Mouse (Mus musculus) right cerebral cortex, postnatal 14 days (tissue): Measurements from ENCODE around the gene Sync.

Experiments
- DNase-seq: peaks from one replicate; pipeline ENCODE4 v3.0.0; 2022

The Sync gene

GRCm38 (mm10) chr4:129287472-129287981 lies at the start of gene Sync:
Gene Sync (plus strand): TSS chr4:129287617.
- DNase-seq, result no peak

DNA sequence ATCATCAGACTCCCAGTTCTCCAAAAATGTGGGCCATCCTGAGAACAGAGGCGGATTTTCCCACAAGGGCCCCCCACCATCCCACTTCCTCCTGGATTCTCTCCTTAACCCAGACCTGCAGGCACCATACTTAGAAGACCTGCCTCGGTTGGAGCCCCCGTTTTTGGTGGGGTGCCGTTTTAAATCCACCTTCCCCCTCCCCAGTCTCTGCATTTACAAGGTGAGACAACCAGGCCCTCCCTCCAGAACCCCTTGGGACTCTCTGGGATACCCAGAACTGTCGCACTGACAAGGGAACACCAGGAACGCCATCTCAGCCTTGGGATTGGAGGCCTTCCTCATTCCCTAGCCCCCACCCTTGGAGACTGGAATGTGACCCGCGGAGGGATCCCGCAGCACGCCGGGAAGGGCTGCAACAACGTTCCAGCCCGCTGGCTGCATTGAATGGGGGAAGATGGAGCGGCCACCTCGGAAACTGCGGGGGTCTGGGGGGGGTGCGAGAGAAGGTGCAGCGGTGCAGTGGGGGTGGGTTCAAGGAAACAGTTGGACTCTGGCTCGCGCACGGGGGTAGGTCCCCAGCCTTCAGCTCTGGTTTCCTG lies 49.5 kb upstream of the Sync start:
- DNase-seq, result peak; percentile 42

GRCm38 (mm10) chr4:129238579-129239016 lies 48.8 kb upstream of the Sync start:
- DNase-seq, result no peak

- peak; percentile 75 for DNase-seq
Measured at GRCm38 (mm10) chr4:129239075-129239474, 48.3 kb upstream of the Sync start.

DNA sequence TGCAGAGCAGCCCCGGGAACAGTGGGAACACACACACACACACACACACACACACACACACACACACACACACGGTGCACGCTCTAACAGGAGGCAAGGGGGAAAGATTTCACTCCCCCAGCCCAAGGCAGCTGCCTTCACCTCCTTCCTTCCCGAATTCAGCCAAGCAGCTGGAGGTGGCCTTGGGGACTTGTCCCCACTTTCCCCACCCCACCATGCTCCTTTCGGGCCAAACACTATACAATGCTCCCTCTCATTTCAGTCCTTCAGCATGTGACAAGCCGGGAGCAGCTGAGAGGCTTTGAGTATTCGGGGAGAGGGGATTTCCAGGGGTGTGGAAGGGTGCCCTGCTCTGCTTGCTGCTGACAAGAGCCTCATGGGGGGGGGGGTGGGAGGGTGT lies 45.5 kb upstream of the Sync start:
- no peak for DNase-seq

GRCm38 (mm10) chr4:129242327-129242726 lies 45.1 kb upstream of the Sync start:
- DNase-seq, result no peak

DNA sequence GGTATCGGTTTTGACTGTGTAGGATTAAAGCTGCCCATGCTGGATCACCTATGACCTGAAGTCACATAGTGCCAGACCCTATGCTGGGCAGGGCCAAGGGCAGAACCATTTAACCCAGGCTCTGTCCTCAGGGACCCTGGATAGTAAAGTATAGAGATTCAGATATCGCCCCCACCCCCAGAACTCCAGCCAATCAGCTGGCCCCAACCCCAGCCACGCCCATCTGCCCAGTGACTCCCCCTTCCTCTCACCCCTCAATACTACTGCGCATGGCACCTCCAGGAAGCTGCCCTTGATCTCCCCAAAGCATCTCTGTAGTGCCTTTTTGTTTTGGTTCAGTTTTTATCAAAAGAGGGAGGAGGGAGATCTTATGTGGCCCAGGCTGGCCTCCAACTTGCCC lies 44.7 kb upstream of the Sync start:
- DNase-seq, result no peak

DNA sequence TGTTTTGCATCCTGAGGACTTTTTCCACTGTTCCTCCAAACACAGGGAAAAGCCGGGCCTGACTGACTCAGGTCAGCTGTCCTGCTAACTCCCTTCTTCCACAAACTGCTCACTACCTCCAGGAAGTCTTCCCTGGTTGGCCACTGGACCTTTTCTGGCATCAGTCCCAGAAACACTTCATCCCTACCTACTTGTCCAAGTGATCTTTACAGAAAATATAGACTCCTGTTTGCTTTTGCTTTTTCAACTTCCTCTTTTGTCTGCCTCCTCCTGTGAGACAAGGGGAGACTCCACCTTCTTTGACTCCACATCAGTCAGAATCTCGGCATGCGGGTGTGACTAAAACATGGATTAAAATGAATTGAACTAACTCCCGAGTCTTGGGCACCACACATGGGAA lies 42.6 kb upstream of the Sync start:
- DNase-seq, result no peak

GRCm38 (mm10) chr4:129246360-129247301 lies 40.8 kb upstream of the Sync start:
- DNase-seq, result no peak

DNA sequence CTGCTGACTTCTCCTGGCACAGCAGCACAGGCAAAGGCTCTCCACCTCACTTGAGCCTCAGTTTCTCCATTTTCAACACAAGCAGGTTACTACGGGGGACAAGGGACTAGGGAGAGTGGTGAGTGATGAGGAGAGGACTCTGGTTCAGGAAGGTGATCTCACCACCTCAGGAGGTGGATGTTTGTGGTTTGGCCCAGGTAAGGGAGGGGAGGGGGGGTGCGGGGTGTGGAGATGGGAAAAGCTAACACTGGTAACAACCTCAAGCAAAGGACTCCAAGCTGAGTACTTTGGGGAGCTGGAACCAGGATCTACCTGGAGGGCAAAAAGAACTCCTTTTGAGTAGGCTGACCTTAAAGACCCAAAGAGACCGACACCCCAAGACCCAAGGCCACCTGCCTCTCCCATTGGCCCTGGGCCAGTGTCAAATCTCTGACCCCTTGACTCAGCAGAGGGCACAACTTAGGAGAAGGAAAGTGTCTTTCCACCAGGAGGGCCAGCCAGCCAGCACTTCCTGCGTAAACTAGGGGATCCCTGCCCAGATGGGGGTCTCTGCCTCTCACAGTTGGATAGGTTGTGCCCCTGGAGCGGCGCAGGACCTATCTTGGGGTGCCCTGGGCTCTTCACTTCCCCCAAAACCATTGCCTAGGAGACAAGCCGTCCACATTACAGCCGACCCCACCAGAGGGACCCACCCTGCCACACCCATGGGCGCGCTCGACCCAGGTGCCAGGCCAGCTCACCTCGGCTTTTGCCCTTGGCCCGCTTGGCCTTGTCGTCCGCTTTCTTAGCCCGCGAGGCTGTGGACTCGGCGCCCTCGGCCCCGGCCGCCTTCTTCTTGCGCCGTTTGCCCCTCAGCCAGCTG lies 39.8 kb upstream of the Sync start:
- no peak for DNase-seq

DNA sequence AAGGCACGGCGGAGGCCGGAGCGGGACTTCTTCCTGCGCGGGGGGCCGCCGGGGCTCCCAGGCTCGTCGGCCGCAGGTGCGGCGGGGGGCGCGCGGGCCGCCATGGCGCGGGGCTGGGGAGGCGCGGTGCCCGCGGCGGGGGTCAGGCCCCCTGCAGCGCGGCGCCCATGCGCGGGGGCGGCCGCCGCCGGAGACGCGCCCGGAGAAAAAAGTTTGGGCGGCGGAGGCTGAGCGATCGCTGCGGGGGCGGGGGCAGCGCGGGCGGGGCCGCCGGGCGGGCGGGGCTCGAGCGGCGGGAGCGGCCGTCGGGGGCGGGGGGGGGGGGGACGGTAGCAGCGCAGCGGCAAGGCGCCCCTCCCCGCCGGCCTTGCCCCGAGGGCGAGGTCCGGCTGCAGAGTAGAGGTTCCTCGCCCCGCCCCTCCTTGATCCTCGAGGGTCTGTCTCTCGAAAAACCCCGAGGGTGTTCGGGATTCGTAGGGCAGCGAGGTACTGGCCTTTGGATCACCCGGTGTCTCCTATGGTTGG lies 39.1 kb upstream of the Sync start:
- no peak for DNase-seq

DNA sequence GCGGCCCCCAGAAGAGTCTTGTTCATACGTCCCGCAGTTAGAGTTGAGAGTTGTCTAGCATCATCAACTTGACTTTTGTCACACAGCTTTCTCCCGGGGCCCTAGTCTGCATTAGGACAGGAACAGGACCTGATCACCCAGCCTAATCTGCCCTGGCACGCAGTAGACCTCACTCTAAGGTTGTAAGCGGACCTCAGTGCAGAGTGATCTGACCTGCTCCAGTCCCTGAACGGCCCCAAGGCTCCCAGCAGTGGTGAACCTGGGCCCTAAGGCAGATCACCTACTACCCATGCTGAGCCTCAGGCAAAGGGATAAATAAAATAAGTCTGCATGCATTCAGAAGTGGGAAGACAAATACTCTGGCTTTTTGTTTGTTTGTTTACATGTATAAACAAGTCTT lies 38.1 kb upstream of the Sync start:
- no peak for DNase-seq

DNA sequence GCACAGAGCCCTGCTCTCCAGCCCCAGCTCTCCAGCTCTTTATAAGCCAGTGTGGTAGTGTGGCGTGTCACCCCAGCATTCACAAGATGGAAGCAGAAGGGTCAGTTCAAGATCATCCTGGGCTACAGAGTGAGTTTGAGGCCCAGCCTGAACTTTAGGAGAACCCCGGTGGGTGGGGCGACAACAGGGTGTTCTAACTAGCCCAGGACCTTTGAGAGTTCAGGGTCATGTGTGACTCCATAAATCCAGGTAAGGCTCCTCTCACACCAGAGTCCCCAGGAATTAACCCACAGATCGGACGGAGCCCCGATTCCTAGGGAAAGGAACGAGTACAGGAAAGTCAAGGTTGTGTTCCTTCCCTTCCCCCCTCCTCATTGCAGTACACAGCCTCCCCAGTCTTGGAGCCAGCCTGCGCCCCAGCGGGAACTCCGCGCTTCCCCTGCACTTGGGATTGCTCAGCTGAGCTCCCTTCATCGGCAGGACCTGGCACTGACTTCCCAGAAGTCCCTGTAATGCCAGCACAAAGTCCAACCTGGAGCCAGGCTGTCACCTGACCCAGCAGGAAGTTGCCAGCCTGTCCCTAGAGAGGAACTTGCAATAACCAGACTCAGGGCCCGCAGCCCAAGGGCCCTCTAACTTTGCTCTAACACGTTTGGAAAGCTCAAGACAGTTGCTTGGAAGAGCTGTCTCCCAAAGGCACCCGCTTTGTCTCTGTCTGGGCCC lies 36.5 kb upstream of the Sync start:
- no peak for DNase-seq

- no peak for DNase-seq
Measured at GRCm38 (mm10) chr4:129251482-129252125, 35.8 kb upstream of the Sync start.

DNA sequence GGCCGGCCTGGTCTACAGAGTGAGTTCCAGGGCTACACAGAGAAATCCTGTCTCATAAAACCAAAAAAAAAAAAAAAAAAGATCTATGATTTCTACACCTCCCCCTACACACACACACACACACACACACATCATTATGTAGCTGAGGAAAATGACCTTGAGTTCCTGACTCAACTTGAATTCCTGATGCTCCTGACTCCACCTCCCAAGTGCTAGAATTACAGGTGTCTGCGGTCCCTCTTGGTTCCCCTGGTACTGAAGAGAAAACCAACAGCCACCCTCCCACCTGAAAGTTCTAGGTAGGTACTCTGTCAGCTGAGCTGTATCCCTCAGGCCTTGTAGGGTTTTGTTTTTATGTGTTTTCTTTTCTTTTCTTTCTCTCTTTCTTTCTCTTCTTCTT lies 34.9 kb upstream of the Sync start:
- no peak for DNase-seq

DNA sequence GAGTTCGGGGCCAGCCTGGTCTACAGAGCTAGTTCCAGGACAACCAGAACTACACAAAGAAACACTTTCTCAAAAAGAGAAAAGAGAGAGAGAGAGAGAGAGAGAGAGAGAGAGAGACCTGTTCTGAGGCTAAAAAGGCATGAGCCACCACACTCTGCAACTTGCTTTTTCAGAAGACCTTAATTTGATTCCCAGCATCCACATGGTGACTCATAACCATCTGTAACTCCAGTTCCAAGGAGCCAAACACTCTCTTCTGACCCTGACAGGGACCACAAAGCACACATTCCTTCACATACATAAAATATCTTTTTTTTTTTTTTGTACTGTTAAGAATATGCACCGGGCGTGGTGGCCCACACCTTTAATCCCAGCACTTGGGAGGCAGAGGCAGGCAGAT lies 32.8 kb upstream of the Sync start:
- DNase-seq, result no peak

- DNase-seq, result no peak
Measured at GRCm38 (mm10) chr4:129256450-129257380, 30.7 kb upstream of the Sync start.

DNA sequence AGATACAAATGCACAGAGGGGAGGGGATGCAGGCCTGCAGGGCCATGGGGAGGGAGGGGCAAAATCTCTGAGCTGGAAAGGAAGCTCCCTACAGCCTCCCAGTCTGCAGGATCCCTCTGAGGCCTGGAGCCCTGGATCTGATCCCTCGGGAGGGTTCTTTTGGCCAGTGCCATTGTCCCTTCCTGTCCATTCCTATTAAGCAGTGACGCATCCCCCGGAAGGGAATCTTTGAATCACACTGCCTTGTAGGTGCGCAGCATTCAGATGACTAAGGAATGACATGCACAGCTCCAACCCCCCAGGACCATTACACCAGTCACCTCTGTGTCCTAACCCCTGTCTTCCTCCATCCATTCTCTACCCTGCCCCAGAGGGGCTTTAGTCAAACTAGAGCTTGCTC lies 28.3 kb upstream of the Sync start:
- no peak for DNase-seq

GRCm38 (mm10) chr4:129260678-129261077 lies 26.7 kb upstream of the Sync start:
- no peak for DNase-seq

DNA sequence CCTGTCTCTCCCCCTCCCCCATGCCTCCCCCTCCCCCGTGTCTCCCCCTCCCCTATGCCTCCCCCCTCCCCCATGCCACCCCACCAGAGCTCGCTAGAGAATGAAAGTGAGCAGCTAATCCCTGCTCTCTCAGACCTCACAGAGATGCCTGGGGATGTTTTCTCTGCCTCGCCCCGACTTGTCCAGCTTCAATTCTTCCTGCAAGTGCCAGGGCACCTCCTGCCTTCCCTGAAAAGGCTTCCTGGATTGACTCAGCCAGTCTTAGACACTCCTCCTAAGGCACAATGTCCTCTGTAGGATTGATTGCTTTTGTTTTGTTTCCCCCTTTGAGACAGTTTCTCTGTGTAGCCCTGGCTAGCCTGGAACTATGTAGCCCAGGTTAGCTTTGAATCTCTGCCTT lies 26.2 kb upstream of the Sync start, which contains the start of gene C77080:
Gene C77080 (minus strand): TSS at position 209 of the 400 bp plus-strand sequence.
- DNase-seq, result no peak
